ENCODE assay signal across 12 mouse cellular contexts in genomic region chr17:56121826-56122225, GRCm38 (mm10). TPM values are rescaled to one million over a fixed set of nuclear protein-coding genes. Genes with fewer than 3 reads are reported as not detected.
DNase-seq lines count a peak whose midpoint lies in the region; ATAC-seq and TF ChIP-seq lines count a peak whose summit lies in the region.
"Had no signal": no experiment of that assay in that cellular context is flagged by ENCODE, and none has a peak within 500 bp of the region (broad histone marks: within the 10 kb centered on the region; RNA-seq: fewer than 3 reads in every experiment).

Gene Lrg1 (minus strand): TSS chr17:56122001.

- no peak for TF ChIP-seq POLR2A in liver, adult 2 months (IDR thresholded peaks at IDR 0.05; ENCODE audit: extremely low read depth, insufficient read depth, low read length)
- no peak for TF ChIP-seq POLR2A in heart, adult 2 months (IDR thresholded peaks at IDR 0.05; ENCODE audit: insufficient read depth, low read depth, low read length)

- H3K27ac ChIP-seq in liver, adult 2 months (replicated peaks; ENCODE audit: insufficient read depth, low read depth, low read length): peak within 1 kb of the TSS; percentile 95
- no peak within 1 kb of the TSS for H3K27ac ChIP-seq in liver, embryonic 12.5 days
- H3K27ac ChIP-seq in heart, adult 2 months: peak within 1 kb of the TSS; percentile 90
- H3K27ac ChIP-seq: hindbrain, embryonic 13.5 days; layer of hippocampus, adult 2 months; limb, embryonic 15.5 days had no signal

- ATAC-seq in liver, embryonic 12.5 days: no peak

- peaks cover 7% of the 10 kb centered on the region for H3K9me3 ChIP-seq in liver, embryonic 12.5 days (replicated peaks)

- peaks cover 10% of the 10 kb centered on the region; the same call in 1 of the 2 replicates for H3K79me2 ChIP-seq in liver, adult 2 months (ENCODE audit: control insufficient read depth, insufficient read depth, low read length)
- no peaks in the 10 kb centered on the region for H3K79me2 ChIP-seq in heart, adult 2 months (replicated peaks; ENCODE audit: control insufficient read depth, insufficient read depth, low read length)

- peak within 1 kb of the TSS; percentile 86 for H3K4me3 ChIP-seq in liver, adult 2 months (ENCODE audit: insufficient read depth, low read depth, low read length)
- H3K4me3 ChIP-seq in liver, embryonic 12.5 days: no peak within 1 kb of the TSS
- H3K4me3 ChIP-seq in heart, adult 2 months: peak within 1 kb of the TSS; percentile 50
- H3K4me3 ChIP-seq: hindbrain, embryonic 13.5 days had no signal

- H3K36me3 ChIP-seq in liver, adult 2 months (ENCODE audit: control insufficient read depth, insufficient read depth, low read length): no peaks in the 10 kb centered on the region
- peaks cover 7% of the 10 kb centered on the region; the same call in 1 of the 2 replicates for H3K36me3 ChIP-seq in liver, embryonic 12.5 days
- no peaks in the 10 kb centered on the region for H3K36me3 ChIP-seq in heart, adult 2 months (ENCODE audit: control insufficient read depth, insufficient read depth, low read length)
- H3K36me3 ChIP-seq: limb, embryonic 15.5 days had no signal

- no peak for TF ChIP-seq CTCF in liver, adult 2 months (IDR thresholded peaks at IDR 0.05; ENCODE audit: low read depth, low read length)
- TF ChIP-seq CTCF in heart, adult 2 months (IDR thresholded peaks at IDR 0.05): no peak

- DNase-seq in liver, adult 2 months (ENCODE audit: extremely low read depth, low read depth, low spot score): peak; percentile 84
- no peak for DNase-seq in adrenal gland, postnatal 25 days
- no peak for DNase-seq in heart, adult 2 months
- DNase-seq in lung, postnatal 14 days: peak; percentile 42
- DNase-seq in right cerebral cortex, postnatal 4 days: no peak
- DNase-seq in layer of hippocampus, postnatal 10 days (ENCODE audit: low spot score in 2 of 2): no peak
- DNase-seq: right cerebral cortex, adult 18-20 months; thymus, adult 18-20 months had no signal

- peaks cover 13% of the 10 kb centered on the region for H3K4me1 ChIP-seq in liver, adult 2 months (ENCODE audit: control insufficient read depth, insufficient read depth, low read length)
- H3K4me1 ChIP-seq in liver, embryonic 12.5 days: peaks cover 31% of the 10 kb centered on the region
- H3K4me1 ChIP-seq in heart, adult 2 months (ENCODE audit: control insufficient read depth, insufficient read depth, low read length): peaks cover 1% of the 10 kb centered on the region

- no peak within 1 kb of the TSS for H3K4me2 ChIP-seq in liver, embryonic 12.5 days

- TF ChIP-seq EP300 in heart, adult 2 months (IDR thresholded peaks at IDR 0.05; ENCODE audit: insufficient read depth, low read depth, low read length): no peak

- WGBS in liver, adult 2 months: 8% methylated on average over 2 of the region's 2 CpGs
- WGBS in liver, embryonic 12.5 days (ENCODE audit: insufficient replicate concordance): 38% methylated on average over 2 of the region's 2 CpGs
- 32% methylated on average over 2 of the region's 2 CpGs for WGBS in heart, adult 2 months

- H3K9ac ChIP-seq in liver, adult 2 months (ENCODE audit: low read depth, low read length): peak within 1 kb of the TSS; percentile 92
- H3K9ac ChIP-seq in liver, embryonic 12.5 days: no peak within 1 kb of the TSS
- H3K9ac ChIP-seq in heart, adult 2 months (ENCODE audit: low read depth, low read length): peak within 1 kb of the TSS; percentile 67
- H3K9ac ChIP-seq: limb, embryonic 15.5 days had no signal

- no peaks in the 10 kb centered on the region for H3K27me3 ChIP-seq in liver, adult 2 months (ENCODE audit: control insufficient read depth, insufficient read depth, low read length)
- peaks cover 82% of the 10 kb centered on the region for H3K27me3 ChIP-seq in liver, embryonic 12.5 days (replicated peaks)
- H3K27me3 ChIP-seq in heart, adult 2 months (ENCODE audit: control insufficient read depth, insufficient read depth, low read length): no peaks in the 10 kb centered on the region

- intact Hi-C loops in heart, adult 2 months (cut with DNase I): no loop called here

RNA-seq across cellular contexts. Expression of gene Lrg1, which starts in this region (rescaled TPM):
- 90.0 and 116 TPM in 2 replicates for total RNA-seq in liver, adult 2 months (2014; rRNA removed)
- polyA plus RNA-seq in liver, adult 2 months (2012; rRNA removed): 543 and 600 TPM in 2 replicates
- polyA plus RNA-seq in liver, embryonic 12.5 days (2016; fragmentation: Nextera tagmentation; extraction: Ambion mirVana): 0.27 and 0.48 TPM in 2 replicates
- 15.1 TPM in 2 replicates for total RNA-seq in adrenal gland, postnatal 25 days (2021)
- 10 to 100 TPM; 57.0 to 74.6 TPM for total RNA-seq in heart, adult 2 months (2021)
- polyA plus RNA-seq in heart, adult 2 months (2012; rRNA removed): 38.2 and 77.7 TPM in 2 replicates
- not detected for total RNA-seq in layer of hippocampus, postnatal 10 days (2021)
- polyA plus RNA-seq: hindbrain, embryonic 13.5 days had no signal

Comparison
In these comparisons a context has a peak if more than half of its experiments do, and no peak if none do; other contexts are left out.
1. RNA of gene Lrg1 (total RNA-seq): 90.0 to 116 TPM in liver, adult 2 months, 57.0 to 74.6 TPM in heart, adult 2 months and 15.1 TPM in adrenal gland, postnatal 25 days; not detected in layer of hippocampus, postnatal 10 days; every median in the first group is over 10 times any median in the second.
2. RNA of gene Lrg1 (polyA plus RNA-seq): 543 to 600 TPM in liver, adult 2 months and 38.2 to 77.7 TPM in heart, adult 2 months; 0.27 to 0.48 TPM in liver, embryonic 12.5 days; every median in the first group is over 10 times any median in the second.
3. DNase-seq: peak in liver, adult 2 months (single experiment) and lung, postnatal 14 days (single experiment); none in adrenal gland, postnatal 25 days (single experiment), heart, adult 2 months (0 of 2), right cerebral cortex, postnatal 4 days (single experiment) and layer of hippocampus, postnatal 10 days (0 of 2).